Mouse (Mus musculus) hematopoietic multipotent progenitor cell, adult 10-12 weeks (in vitro differentiated cells): ENCODE results near the gene Dmap1. TPM values are rescaled to one million over a fixed set of nuclear protein-coding genes. Genes with fewer than 3 reads are reported as not detected.

ENCODE experiments used
- polyA plus RNA-seq: library from polyadenylated mRNA; stranded (reverse); fragments of >175 nt; gene quantifications from 2 replicates; pipeline ENCODE4 v1.2.3, GENCODE M21; 2012; ENCODE audit warnings: low replicate concordance

Dmap1 gene
- polyA plus RNA-seq, result 24.4 and 26.2 TPM in 2 replicates

DNA sequence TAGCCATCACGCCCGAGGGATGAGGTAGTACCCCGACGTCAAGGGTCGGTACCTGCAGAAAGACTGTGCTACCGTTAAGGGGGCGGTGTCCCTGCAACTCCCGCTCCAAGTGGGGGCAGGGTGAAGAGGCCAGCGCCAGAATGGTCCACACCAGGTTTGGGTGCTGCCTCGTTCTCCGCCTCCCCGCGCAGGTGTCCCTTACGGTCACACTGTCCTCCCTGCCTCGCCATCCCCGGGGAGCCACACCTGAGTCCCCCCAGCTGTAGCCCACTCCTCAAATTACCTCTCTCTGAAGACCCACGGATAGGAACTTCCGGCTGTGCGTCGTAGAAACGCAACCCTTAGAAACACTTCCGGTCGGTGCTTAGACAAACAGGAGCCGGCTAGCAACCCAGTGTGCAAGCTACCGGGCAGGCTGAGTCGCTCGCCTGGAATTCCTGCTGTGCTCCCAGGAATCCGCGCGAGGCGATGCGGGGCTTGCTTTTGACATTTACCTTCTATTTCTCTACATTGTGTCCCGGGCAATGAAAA lies at the start of gene Dmap1:
Dmap1 (minus strand) TSS at position 343 of the 531 bp plus-strand sequence.

DNA sequence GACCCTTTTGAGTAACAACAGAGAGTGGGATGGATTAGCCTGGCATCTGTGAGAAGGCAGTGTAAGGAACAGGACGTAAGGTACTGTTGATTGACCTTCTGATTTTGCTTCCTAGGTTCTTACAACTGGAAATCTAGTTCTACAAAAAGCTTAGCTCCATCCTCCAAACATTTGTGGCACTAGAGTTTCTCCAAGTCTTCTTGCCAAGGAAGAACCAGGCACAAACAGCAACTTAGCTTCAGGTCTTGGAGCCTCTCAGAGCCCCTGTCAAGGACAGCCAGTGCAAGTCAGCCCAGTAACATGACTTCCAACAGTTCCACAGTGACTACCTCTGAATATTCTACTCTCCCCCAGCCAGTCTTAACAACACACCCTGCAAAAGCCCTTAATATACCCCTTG lies 42.0 kb upstream of the Dmap1 start, which contains the start of gene Gm12845:
Gm12845 (plus strand) TSS at position 301 of the 400 bp plus-strand sequence.

Other genes with a start within 250 kb of the Dmap1 start
- 74.9 and 85.0 TPM in 2 replicates for gene Rnf220, start 185.2 kb downstream of the Dmap1 start, polyA plus RNA-seq
- gene Eri3, start 131.9 kb downstream of the Dmap1 start, polyA plus RNA-seq, result 138 and 288 TPM in 2 replicates
- gene Gm12845, start 42.1 kb upstream of the Dmap1 start, polyA plus RNA-seq, result not detected in 2 replicates
- not detected in 2 replicates for gene Klf17, start 83.4 kb upstream of the Dmap1 start, polyA plus RNA-seq
- 3.1 and 32.2 TPM in 2 replicates for gene Slc6a9, start 152.2 kb upstream of the Dmap1 start, polyA plus RNA-seq
- not detected in 2 replicates for gene Ccdc24, start 190.3 kb upstream of the Dmap1 start, polyA plus RNA-seq
- 1.1 and 1.3 TPM in 2 replicates for gene B4galt2, start 201.2 kb upstream of the Dmap1 start, polyA plus RNA-seq
- 76.1 and 320 TPM in 2 replicates for gene Atp6v0b, start 205.1 kb upstream of the Dmap1 start, polyA plus RNA-seq
- gene Dph2, start 209.8 kb upstream of the Dmap1 start, polyA plus RNA-seq, result 10.7 and 16.8 TPM in 2 replicates
- gene Ipo13, start 232.7 kb upstream of the Dmap1 start, polyA plus RNA-seq, result 23.0 and 26.8 TPM in 2 replicates
- gene Artn, start 247.5 kb upstream of the Dmap1 start, polyA plus RNA-seq, result 1.4 TPM in 1 of 2 replicates, not detected in the other